Mouse (Mus musculus) intestine, postnatal 0 days (tissue): ENCODE results near the gene Xpnpep3. TPM values are rescaled to one million over a fixed set of nuclear protein-coding genes. Genes with fewer than 3 reads are reported as not detected.
A peak's percentile ranks its signal among the peaks of the same experiment; 100 is the strongest.

Source experiments
- ATAC-seq: fragments of 200-750 bp; cut with Nextera tagmentation; 2 replicates; pipeline ENCODE4 v1.8.0; 2017; ENCODE audit warnings: mild to moderate bottlenecking, moderate TSS enrichment, moderate library complexity
- H3K27ac ChIP-seq: fragments of 300-500 bp; sonication (generic); 2 replicates; pipeline ENCODE4 v1.5.1; 2014; ENCODE audit warnings: mild to moderate bottlenecking, low read depth, low read length, moderate library complexity
- H3K27me3 ChIP-seq: fragments of 300-500 bp; sonication (generic); replicated peaks from 2 replicates; pipeline ENCODE4 v1.6.1; 2014; ENCODE audit warnings: low read length, mixed read lengths; ENCODE audit not compliant: control insufficient read depth, insufficient read depth
- H3K36me3 ChIP-seq: fragments of 300-500 bp; sonication (generic); 2 replicates; pipeline ENCODE4 v1.6.1; 2014; ENCODE audit warnings: mild to moderate bottlenecking, moderate library complexity; ENCODE audit not compliant: control insufficient read depth, insufficient read depth
- H3K4me1 ChIP-seq: fragments of 300-500 bp; sonication (generic); replicated peaks from 2 replicates; pipeline ENCODE4 v1.6.1; 2014; ENCODE audit warnings: antibody characterized with exemption, low read length, mixed read lengths; ENCODE audit not compliant: control insufficient read depth, insufficient read depth
- H3K4me2 ChIP-seq: fragments of 300-500 bp; sonication (generic); replicated peaks from 2 replicates; pipeline ENCODE4 v1.6.1; 2014; ENCODE audit warnings: low read depth, mild to moderate bottlenecking, moderate library complexity
- H3K4me3 ChIP-seq: fragments of 300-500 bp; sonication (generic); 2 replicates; pipeline ENCODE4 v1.5.1; 2014; ENCODE audit warnings: low read depth, low read length
- H3K9ac ChIP-seq: fragments of 300-500 bp; sonication (generic); 2 replicates; pipeline ENCODE4 v1.6.1; 2014; ENCODE audit warnings: mild to moderate bottlenecking, low read depth, low read length
- H3K9me3 ChIP-seq: fragments of 300-500 bp; sonication (generic); 2 replicates; pipeline ENCODE4 v1.6.1; 2016; ENCODE audit warnings: mixed run types; ENCODE audit not compliant: control insufficient read depth
- CTCF ChIP-seq: sonication (generic); IDR thresholded peaks from 2 replicates; pipeline ENCODE4 v1.5.1; 2016; ENCODE audit warnings: low read depth, mild to moderate bottlenecking, control low read depth, antibody characterized with exemption, moderate library complexity
- WGBS: fragments of 180-500 bp; shearing (Covaris S2); extraction: QIAGEN DNeasy Blood & Tissue Kit; methylation state at CpG from one replicate; pipeline ENCODE4 v1.1.7; 2014; 5-methylcytosine and 5-hydroxymethylcytosine counted together
- polyA plus RNA-seq: library from polyadenylated mRNA; unstranded; fragments of >200 nt; fragmentation: Nextera tagmentation; extraction: Ambion mirVana; gene quantifications from 2 replicates; pipeline ENCODE4 v1.2.1, GENCODE M21; 2015

Xpnpep3 gene
- polyA plus RNA-seq, 1 experiment from 2014 or later: 2.3 TPM

GRCm38 (mm10) chr15:81438345-81438744 lies 38.4 kb downstream of the Xpnpep3 start:
- Histone ChIP-seq H3K4me2 (no peak overlapping the region), H3K27ac (no peak overlapping the region), H3K36me3 (peaks cover 19% of the 10 kb centered on the region; the same call in 1 of the 2 replicates), H3K27me3 (no peaks in the 10 kb centered on the region), H3K9ac (no peak overlapping the region), H3K4me1 (no peaks in the 10 kb centered on the region), H3K4me3 (no peak overlapping the region), H3K9me3 (no peaks in the 10 kb centered on the region)
- no peak for TF ChIP-seq CTCF
- ATAC-seq: no peak
- WGBS: 100% methylated on average over 1 of the region's 1 CpGs

- Histone ChIP-seq H3K27me3 (no peaks in the 10 kb centered on the region), H3K9ac (no peak overlapping the region), H3K4me2 (no peak overlapping the region), H3K4me1 (no peaks in the 10 kb centered on the region), H3K4me3 (no peak overlapping the region), H3K9me3 (no peaks in the 10 kb centered on the region), H3K36me3 (peaks cover 26% of the 10 kb centered on the region), H3K27ac (no peak overlapping the region)
- TF ChIP-seq CTCF: no peak
- no peak for ATAC-seq
Observed at GRCm38 (mm10) chr15:81439236-81439635, 39.3 kb downstream of the Xpnpep3 start.

GRCm38 (mm10) chr15:81448463-81448862 lies 48.5 kb downstream of the Xpnpep3 start:
- no peaks in the 10 kb centered on the region for H3K4me1 ChIP-seq
- WGBS: 43% methylated on average over 3 of the region's 3 CpGs
- no peak for ATAC-seq
- H3K27ac ChIP-seq: no peak overlapping the region
- H3K4me2 ChIP-seq: no peak overlapping the region
- H3K9me3 ChIP-seq: no peaks in the 10 kb centered on the region
- peaks cover 28% of the 10 kb centered on the region for H3K36me3 ChIP-seq
- peak; percentile 89 for TF ChIP-seq CTCF
- H3K9ac ChIP-seq: no peak overlapping the region
- no peak overlapping the region for H3K4me3 ChIP-seq
- H3K27me3 ChIP-seq: no peaks in the 10 kb centered on the region

GRCm38 (mm10) chr15:81461523-81461922 lies 61.6 kb downstream of the Xpnpep3 start:
- Histone ChIP-seq H3K4me1 (no peaks in the 10 kb centered on the region), H3K36me3 (no peaks in the 10 kb centered on the region)
- ATAC-seq: no peak

GRCm38 (mm10) chr15:81465016-81465660 lies 65.2 kb downstream of the Xpnpep3 start:
- no peaks in the 10 kb centered on the region for H3K9me3 ChIP-seq
- peak overlapping the region; percentile 72 for H3K4me2 ChIP-seq
- H3K4me1 ChIP-seq: no peaks in the 10 kb centered on the region
- peaks cover 3% of the 10 kb centered on the region; the same call in 1 of the 2 replicates for H3K36me3 ChIP-seq
- no peak for ATAC-seq
- H3K9ac ChIP-seq: peak overlapping the region; percentile 38; the same call in 1 of the 2 replicates
- peak overlapping the region; percentile 72; the same call in 1 of the 2 replicates for H3K4me3 ChIP-seq
- TF ChIP-seq CTCF: no peak
- H3K27me3 ChIP-seq: no peaks in the 10 kb centered on the region
- 72% methylated on average over 12 of the region's 12 CpGs for WGBS
- H3K27ac ChIP-seq: peak overlapping the region; percentile 51

More at GRCm38 (mm10) chr15:81461523-81461922, 61.6 kb downstream of the Xpnpep3 start:
- H3K9me3 ChIP-seq: no peaks in the 10 kb centered on the region
- H3K4me2 ChIP-seq: no peak overlapping the region
- no peak overlapping the region for H3K4me3 ChIP-seq
- TF ChIP-seq CTCF: 0 out of 2 replicates have a peak, but pooled peaks have one; percentile 15
- no peak overlapping the region for H3K9ac ChIP-seq
- no peaks in the 10 kb centered on the region for H3K27me3 ChIP-seq
- whole genome bisulfite sequencing: 82% methylated on average over 7 of the region's 7 CpGs
- no peak overlapping the region for H3K27ac ChIP-seq

- H3K4me3 ChIP-seq: peak within 1 kb of the TSS; percentile 72
- TF ChIP-seq CTCF: no peak
- WGBS: under 1% methylated on average over 62 of the region's 62 CpGs
Observed at GRCm38 (mm10) chr15:81465901-81466737, 66.2 kb downstream of the Xpnpep3 start, which contains the start of gene Rbx1. Gene Rbx1 (plus strand): TSS chr15:81466296.

More at GRCm38 (mm10) chr15:81465901-81466737, 66.2 kb downstream of the Xpnpep3 start, which contains the start of gene Rbx1:
- Histone ChIP-seq H3K4me1 (no peaks in the 10 kb centered on the region), H3K27ac (peak within 1 kb of the TSS; percentile 71), H3K27me3 (no peaks in the 10 kb centered on the region), H3K4me2 (peak within 1 kb of the TSS; percentile 72), H3K9me3 (no peaks in the 10 kb centered on the region), H3K9ac (peak within 1 kb of the TSS; percentile 71), H3K36me3 (peaks cover 9% of the 10 kb centered on the region)
- peak; percentile 99 for ATAC-seq
